ENCODE assay signal across 19 mouse cellular contexts in the genomic region with DNA sequence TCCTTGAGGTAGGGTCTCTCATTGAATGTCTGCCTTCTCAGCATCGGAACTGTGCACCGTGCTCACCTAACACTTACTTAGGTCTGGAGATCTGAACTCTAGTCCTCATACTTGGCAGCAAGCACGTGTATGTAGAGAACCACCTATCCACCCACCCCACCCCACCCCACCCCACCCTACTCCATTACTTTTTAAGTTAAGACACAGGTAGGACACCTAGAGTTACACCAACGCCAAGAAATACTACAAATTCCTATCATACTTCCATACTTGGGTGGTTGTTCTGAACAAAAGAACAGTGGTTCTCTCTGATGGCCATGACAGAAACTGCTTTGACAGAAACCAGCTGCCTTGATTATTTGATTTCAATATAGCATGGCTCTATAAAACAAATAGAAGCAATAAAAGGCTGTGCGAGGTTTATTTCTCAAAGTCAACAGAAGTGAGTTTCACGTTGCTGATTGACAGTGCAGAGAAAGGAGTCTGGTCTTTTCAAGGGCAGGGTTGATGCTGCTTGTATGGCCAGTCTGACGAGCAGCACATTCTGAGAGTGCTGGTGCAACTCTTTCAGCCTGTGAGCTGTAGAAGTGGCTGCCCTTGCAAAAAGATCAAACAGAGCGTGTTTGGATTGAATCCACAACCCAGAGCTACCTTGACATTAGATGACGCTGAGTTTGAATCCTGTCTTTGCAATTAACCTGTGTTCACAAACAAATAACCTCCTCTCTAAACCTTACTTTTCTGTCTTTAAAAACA. TPM values are rescaled to one million over a fixed set of nuclear protein-coding genes. Genes with fewer than 3 reads are reported as not detected.
"Had no signal": no experiment of that assay in that cellular context is flagged by ENCODE, and none has a peak within 500 bp of the region (broad histone marks: within the 10 kb centered on the region; RNA-seq: fewer than 3 reads in every experiment).

No protein-coding gene starts in this region.

- H3K36me3 ChIP-seq: limb, embryonic 15.5 days; liver, embryonic 13.5 days; midbrain, embryonic 15.5 days; neural tube, embryonic 12.5 days; stomach, embryonic 15.5 days had no signal

- DNase-seq: kidney, adult 8-10 months; kidney, postnatal 25 days; liver, embryonic 13.5 days; liver, postnatal 0 days; retina, postnatal 1 day; right cerebral cortex, postnatal 14 days; thymus, adult 2 months; thymus, postnatal 25 days had no signal

- H3K4me3 ChIP-seq: limb, embryonic 15.5 days; liver, embryonic 13.5 days; megakaryocyte, embryonic 14.5 days; midbrain, embryonic 15.5 days; neural tube, embryonic 12.5 days; stomach, embryonic 15.5 days had no signal

- H3K9me3 ChIP-seq: limb, embryonic 15.5 days; liver, embryonic 13.5 days; megakaryocyte, embryonic 14.5 days; midbrain, embryonic 15.5 days; neural tube, embryonic 12.5 days; stomach, embryonic 15.5 days had no signal

- H3K4me2 ChIP-seq: limb, embryonic 15.5 days; liver, embryonic 13.5 days; midbrain, embryonic 11.5 days; midbrain, embryonic 15.5 days; neural tube, embryonic 12.5 days; stomach, embryonic 15.5 days had no signal

- H3K9ac ChIP-seq: limb, embryonic 15.5 days; liver, embryonic 13.5 days; liver, postnatal 0 days; midbrain, embryonic 15.5 days; neural tube, embryonic 12.5 days; stomach, embryonic 15.5 days had no signal

- ATAC-seq: liver, postnatal 0 days; midbrain, embryonic 15.5 days had no signal

- H3K27ac ChIP-seq: limb, embryonic 15.5 days; liver, embryonic 13.5 days; macrophage; midbrain, embryonic 15.5 days; neural tube, embryonic 12.5 days; stomach, embryonic 15.5 days had no signal

- H3K4me1 ChIP-seq: limb, embryonic 15.5 days; liver, embryonic 13.5 days; midbrain, embryonic 15.5 days; neural tube, embryonic 12.5 days; stomach, embryonic 15.5 days had no signal

- H3K27me3 ChIP-seq: limb, embryonic 15.5 days; liver, embryonic 13.5 days; midbrain, embryonic 15.5 days; neural tube, embryonic 12.5 days; stomach, embryonic 15.5 days had no signal

RNA-seq across cellular contexts. Expression of gene Tgm7, which starts 19.4 kb away (rescaled TPM):
- total RNA-seq: monocyte, adult 5-6 weeks; neutrophil, adult 5-6 weeks had no signal
- polyA plus RNA-seq: limb, embryonic 11.5 days; limb, embryonic 15.5 days; liver, embryonic 13.5 days; liver, postnatal 0 days; macrophage; midbrain, embryonic 11.5 days; midbrain, embryonic 15.5 days; neural tube, embryonic 12.5 days; spleen, adult 2 months had no signal
